Mouse (Mus musculus) cerebellum, postnatal 10 days (tissue): ENCODE measurements at regions not wholly inside any gene's neighbourhood (a gene's known extent, or its start where the extent isn't known, plus 50 kb on each side); places are given as distances from the start of the nearest gene placed in this dataset.

Experiments
- DNase-seq, 2 experiments: peaks; one replicate each; pipeline ENCODE4 v3.0.0; 2021; ENCODE audit warnings: mixed read lengths in 2 of 2

GRCm38 (mm10) chr13:118193951-118194696, 192.3 kb upstream of the B430218F22Rik start:
- no peak for DNase-seq

GRCm38 (mm10) chr13:118208146-118208545, 178.3 kb upstream of the B430218F22Rik start:
- peak; percentile 51 to 65 for DNase-seq

GRCm38 (mm10) chr13:118227354-118227753, 159.1 kb upstream of the B430218F22Rik start:
- DNase-seq = peak; percentile 66 to 82

GRCm38 (mm10) chr13:118237968-118238367, 148.5 kb upstream of the B430218F22Rik start:
- no peak for DNase-seq

- no peak for DNase-seq
Measured at GRCm38 (mm10) chr13:118244680-118245079, 141.8 kb upstream of the B430218F22Rik start.

GRCm38 (mm10) chr13:118245546-118245945, 140.9 kb upstream of the B430218F22Rik start:
- no peak for DNase-seq

GRCm38 (mm10) chr13:118259606-118260005, 126.8 kb upstream of the B430218F22Rik start:
- no peak for DNase-seq

GRCm38 (mm10) chr13:118262971-118263370, 123.5 kb upstream of the B430218F22Rik start:
- DNase-seq = no peak

- DNase-seq = no peak
Measured at GRCm38 (mm10) chr13:118265763-118266520, 120.5 kb upstream of the B430218F22Rik start.

- no peak for DNase-seq
Measured at GRCm38 (mm10) chr13:118272904-118273303, 113.5 kb upstream of the B430218F22Rik start.

- DNase-seq = no peak
Measured at GRCm38 (mm10) chr13:118280956-118281355, 105.5 kb upstream of the B430218F22Rik start.

GRCm38 (mm10) chr13:118293728-118294127, 92.7 kb upstream of the B430218F22Rik start:
- DNase-seq = no peak

- no peak for DNase-seq
Measured at GRCm38 (mm10) chr13:118310080-118310479, 76.3 kb upstream of the B430218F22Rik start.

GRCm38 (mm10) chr13:118313676-118314075, 72.8 kb upstream of the B430218F22Rik start:
- DNase-seq = no peak
